Mouse (Mus musculus): Measurements from ENCODE around the gene Atp9a.

Atp9a gene

DNA sequence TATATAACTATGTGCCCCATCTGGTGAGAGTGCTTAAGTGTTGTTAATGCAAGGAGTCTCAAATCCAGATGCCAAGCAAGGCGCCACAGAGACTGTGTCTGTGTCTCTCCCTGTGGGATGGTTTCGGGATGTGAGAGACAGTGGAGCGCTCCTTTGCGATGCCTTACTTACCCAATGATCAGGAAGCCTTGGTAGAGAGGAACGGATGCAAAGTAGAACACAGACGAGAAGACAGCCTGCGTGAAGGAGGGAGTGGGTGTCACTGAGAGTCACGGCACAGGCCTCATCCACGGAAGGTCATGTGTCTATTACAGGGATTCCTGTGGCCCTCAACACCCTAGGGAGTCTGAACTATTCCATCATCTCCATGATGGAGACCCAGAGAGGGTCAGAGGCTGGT lies 101.7 kb downstream of the Atp9a start:
- DNase-seq (ENCODE audit: low spot score) = no peak

DNA sequence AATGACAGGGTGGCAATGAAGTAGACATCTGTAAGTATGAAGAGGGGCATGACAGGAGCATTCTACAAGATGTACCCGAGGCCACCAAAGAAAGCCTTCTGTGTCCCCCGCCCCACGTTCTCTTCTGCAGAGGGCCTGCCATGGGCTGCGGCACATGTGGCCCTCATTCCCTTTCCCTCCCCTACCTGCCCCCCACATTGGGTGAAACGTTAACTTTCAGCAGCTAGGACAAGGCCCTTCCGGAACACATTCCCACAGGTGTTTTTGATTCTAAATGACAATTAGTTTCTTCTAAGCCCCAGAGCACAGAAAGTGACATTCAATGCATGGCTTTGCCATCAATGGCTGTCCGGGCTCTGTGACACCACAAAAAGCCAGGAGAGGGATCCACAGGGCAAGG lies 107.3 kb downstream of the Atp9a start:
- DNase-seq (ENCODE audit: low spot score) = no peak

DNA sequence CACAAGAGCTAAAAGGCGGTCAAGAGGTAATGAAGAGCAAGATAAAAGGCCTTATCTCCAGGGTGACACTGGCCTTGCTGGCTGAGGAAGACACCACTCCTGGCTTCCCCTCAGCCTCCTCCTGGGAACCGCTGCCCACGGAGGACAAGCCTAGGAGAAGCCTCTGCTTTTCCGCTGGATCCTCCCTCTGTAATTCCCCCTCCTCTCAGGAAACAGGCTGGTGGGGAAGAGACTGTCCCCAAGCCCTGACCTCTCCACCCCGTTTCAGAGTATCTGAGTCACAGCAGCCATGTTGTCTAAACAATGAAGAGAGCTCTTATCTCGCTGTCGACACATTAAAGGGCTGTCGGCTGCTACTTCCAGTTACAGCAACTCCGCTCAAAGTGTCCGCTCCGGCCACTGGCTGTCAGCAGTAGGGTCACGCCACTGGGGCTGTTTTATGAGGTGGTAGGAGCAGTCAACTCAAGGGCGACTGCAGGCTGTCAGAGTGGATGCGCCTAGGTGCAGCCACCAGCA lies 108.8 kb downstream of the Atp9a start:
- no peak for DNase-seq (ENCODE audit: low spot score)

DNA sequence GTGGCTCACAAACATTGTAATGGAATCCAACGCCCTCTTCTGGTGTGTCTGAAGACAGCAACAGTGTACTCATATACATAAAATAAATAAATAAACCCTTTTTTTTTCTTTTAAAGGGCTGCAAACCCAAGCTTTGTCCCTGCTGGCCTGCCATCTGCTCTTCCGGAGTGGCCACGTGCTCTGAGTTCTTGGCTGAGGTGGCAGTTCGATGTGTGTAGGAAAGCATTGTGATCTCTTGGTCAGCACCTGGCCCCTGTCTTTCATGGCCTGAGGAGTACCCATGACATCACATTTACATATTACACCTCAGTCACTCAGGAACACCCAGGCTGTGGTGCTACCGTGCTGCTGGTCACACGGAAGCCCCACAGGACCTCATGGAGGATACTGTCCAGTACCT lies 109.7 kb downstream of the Atp9a start:
- no peak for DNase-seq (ENCODE audit: low spot score)

DNA sequence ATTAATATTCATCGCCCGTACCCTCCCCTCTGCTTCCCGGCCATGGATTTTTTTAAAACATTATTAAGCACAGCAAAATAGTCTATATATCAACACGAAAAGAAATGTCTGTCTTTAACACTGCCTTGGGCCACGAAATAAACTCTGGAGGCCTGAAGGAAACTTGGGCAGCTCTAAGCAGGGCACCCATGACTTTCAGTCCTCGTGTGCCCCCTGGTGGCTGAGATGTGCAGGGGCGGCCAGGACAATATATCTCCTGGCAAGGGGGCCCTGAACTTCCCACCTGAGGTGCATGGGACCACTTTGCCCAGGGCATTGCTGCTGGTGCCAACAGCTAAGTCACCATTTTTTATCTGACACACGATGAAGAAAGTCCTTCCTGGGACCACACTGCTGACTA lies 113.4 kb downstream of the Atp9a start:
- DNase-seq (ENCODE audit: low spot score) = peak; percentile 88

DNA sequence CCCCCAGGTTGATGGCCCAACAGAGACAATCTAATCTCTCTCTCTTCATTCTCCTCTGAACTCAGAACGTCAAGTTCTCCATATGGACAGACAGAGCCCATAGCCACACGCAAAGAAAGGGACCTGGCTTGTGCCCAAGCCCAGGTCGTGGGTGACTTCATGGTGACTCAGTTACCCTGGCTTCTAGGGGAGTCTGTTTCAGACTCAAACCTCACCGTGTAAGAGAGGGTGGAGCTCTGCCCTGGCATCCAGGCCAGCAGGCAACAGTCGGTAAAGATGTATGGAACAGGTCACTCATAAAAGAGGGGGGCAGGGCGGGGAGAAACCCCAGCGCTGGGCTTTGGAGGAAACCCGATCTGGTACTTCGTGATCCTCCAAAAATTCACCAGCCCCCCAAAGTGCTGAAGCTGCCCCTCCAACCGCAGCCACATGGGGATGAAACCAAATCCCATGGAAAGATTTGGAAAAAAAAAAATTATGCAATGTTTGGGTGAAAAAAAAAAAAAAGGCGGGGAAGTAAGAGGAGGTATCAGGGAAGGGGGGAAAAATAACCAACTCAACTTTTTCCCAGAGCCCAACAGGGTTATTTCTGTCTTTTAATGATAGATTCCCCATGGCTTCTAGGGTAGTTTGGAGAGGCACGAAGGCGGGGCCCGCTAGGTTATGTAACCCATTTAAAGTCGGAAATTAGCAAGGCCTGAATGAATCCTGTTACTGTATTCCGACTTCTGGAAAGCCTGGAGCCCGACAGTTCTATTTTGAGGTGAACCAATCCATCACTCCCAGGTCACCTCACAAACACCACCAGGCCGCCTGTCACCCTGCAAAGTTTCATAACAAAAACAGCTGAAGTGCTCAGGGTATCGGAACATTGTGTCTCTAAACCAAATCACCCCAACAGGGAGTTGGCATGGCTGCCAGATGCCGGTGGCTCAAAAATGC lies 114.1 kb downstream of the Atp9a start:
- no peak for DNase-seq (ENCODE audit: low spot score)

DNA sequence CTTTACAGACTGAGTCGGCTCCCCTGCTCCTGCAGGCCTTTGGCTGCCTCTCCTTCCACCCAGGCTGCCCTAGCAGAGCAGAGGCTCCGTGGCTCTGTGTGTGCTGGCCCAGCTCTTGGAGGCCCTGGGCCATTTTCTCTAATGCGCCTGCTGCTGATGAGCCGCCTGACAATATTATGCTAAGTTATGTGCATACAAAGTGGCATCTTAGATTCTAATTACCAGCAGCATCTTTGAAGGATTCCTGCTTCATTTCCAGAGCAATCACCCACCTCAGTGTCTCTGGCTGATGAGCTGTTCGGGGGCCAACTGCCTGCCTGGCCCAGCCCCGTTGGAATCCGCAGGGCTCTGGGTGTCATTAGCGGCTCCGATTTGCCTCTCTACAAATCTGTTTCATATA lies 115.8 kb downstream of the Atp9a start:
- no peak for DNase-seq (ENCODE audit: low spot score)

DNA sequence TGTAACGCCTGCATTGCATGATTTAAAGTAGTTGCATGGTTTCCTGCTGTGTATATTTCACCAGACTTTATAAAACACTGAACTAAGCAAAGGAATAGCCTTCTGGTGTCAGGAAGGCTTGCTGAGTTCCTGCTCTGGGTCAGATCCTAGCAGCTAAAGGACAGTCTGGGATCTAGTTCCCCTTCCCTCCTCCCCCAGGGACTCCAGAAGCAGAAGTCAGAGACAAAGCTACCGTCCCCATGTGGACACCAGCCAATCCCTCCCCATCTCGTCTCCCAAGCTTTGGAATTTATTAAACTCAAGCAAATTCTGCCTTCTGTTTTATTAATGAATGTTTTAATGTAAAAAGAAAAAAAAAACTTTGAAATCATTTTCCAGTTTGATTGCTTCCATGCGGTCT lies 117.1 kb downstream of the Atp9a start:
- DNase-seq (ENCODE audit: low spot score) = no peak

DNA sequence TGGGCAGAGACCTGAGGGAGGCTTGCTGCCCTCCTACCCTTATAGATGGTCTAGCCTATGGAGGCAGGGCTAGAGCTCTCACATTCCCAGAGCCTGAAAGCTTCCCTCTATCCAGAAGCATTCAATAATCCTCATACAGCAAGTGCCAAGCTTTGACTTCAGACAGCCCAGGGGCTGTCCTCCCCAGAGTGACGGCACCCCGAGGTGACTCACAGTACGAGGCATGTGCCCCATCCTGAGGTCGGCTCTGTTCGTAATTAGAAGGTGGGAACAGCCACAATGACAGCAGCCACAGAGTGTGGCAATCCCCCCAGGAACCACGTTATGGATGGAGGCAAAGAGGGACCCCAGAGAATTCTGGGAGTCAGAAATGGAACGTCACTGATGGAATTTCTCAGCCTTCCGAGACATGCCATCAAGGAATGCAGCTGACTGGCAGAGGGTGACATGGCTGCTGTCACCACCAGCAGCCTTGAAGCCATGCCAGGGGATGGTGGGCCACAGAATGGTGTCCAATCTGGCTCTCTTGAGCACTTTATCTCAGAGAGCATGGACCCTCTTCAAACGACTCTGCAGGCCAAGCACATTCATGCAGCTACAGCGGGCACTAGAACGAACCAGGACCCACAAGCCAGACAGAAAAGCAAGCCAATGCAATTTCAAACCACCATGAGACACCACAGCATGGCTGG lies 121.0 kb downstream of the Atp9a start:
- no peak for DNase-seq (ENCODE audit: low spot score)

DNA sequence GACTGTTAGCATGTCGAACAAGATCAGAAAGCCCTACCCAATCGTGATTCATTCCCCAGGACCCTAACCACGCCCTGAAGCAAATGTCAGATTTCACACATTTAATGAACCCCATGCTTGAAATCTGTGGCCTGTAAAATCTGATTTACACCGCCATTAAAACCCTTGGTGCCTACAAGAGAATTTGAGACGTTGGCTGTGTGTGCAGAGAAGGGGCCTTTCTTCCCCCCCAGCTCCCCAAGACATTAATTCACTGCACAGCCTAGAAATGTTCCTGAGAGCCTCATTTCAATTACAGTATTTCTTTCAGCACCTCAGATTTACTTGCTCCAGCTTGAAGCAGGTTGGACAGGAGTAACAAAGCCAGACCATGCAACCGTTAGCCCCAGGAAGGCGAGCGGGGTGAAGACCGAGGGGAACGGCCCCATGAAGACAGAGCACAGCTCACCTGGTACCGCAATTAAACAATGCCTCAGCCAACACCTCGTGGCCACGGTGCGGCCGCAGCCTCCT lies 123.9 kb downstream of the Atp9a start:
- DNase-seq (ENCODE audit: low spot score) = no peak

DNA sequence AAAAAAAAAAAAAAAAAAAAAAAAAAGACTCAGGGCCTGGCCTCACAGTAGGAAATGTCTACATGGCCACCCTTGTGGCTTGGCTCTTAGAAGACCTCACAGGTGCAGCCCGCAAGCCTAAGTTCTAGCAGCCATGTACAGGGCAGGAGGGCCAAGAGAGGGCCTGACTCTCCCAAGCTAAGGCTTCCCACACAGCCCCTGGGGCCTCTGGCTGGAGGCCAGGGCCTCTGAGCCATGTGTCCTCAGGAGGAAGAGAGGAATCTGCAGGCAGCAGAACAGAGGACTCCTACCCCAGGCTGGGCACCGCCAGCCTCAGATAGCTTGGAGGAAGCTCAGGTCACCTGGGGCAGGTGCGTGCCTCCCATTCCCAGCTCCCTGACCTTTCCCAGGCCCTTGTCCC lies 127.0 kb downstream of the Atp9a start:
- no peak for DNase-seq (ENCODE audit: low spot score)

DNA sequence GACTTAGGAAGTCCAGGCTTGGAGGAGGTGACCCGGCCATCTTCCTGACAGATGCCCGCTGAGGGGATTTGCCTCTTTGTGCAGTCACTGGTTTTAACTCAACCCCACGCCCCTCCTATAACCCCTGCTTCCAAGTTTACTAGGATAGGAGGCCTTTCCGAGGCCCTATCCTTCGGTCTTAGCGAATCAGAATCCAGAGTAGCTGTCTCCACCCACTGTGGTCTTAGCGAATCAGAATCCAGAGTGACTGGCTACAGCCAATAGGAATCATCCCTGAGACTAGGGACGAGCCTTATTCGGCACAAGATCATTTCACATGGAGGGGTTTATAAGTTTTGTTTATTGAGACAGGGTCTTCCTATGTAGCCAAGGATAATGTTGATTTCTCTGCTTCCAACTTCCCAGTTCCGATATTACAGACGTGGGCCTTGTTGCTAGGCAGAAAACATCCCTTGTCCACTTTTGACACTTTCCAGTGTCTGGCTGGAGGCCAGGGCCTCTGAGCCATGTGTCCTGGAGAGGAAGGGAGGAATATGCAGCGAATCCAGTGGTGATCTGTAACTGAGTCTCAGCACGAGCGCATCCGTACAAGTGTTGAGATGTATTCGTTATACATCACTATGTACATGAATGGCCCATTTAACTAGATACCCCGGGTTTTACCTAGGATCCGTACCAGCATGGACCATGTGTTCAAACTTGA lies 127.9 kb downstream of the Atp9a start:
- no peak for DNase-seq (ENCODE audit: low spot score)

DNA sequence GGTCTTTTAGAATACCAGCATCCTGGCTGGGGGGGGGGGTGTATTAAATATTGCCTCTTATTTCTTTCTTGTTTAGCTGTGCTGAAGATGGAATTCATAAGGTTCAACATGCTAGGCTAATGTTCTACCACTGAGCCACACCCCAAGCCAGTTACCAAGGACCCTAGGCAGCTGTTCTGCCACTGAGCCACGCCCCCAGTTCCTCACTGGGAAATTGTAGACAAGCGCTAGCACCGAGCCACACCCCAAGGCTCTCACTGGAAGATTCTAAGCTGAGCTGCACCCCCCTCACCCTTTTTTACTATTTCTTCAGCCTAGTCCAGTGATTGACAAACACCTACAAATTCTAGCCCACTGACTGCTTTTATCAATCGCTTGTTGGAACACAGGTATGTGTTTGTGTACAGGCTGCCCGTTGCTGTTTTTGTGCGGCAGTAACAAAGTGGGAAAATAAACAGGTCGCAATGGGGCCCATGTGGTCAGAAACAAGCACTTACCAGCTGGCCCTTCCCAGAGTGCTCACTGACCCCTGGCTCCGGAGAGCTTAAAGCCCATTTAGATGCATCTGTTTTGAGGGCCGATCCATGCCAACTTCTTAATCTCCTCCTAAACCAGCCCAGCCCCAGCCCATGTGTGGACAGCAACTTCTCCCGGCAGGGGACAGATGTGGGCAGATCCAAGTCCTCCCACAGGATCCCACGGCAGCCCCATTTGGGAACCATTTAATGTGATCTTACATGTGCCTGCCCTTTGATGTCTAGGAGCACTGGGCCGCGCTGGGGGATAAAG lies 128.9 kb downstream of the Atp9a start:
- no peak for DNase-seq (ENCODE audit: low spot score)

DNA sequence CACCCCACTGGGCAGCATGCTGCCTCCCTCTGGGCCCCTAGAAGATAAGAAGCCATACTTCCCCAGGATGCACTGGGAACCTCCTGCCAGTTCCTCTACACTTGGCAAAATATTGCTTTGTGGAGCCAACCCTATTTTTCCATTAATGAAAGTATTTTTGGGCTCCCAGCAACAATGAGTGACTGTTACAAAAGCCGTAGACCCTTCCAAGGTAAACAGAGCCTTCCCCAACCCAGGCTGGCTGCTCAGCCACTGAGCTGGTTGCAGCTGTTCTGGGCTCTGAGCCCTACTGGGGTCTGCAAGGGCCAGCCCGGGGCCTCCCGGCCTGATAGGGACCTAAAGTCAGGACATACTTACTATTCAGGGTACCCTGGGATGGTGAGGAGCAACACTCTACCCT lies 131.3 kb downstream of the Atp9a start:
- no peak for DNase-seq (ENCODE audit: low spot score)

DNA sequence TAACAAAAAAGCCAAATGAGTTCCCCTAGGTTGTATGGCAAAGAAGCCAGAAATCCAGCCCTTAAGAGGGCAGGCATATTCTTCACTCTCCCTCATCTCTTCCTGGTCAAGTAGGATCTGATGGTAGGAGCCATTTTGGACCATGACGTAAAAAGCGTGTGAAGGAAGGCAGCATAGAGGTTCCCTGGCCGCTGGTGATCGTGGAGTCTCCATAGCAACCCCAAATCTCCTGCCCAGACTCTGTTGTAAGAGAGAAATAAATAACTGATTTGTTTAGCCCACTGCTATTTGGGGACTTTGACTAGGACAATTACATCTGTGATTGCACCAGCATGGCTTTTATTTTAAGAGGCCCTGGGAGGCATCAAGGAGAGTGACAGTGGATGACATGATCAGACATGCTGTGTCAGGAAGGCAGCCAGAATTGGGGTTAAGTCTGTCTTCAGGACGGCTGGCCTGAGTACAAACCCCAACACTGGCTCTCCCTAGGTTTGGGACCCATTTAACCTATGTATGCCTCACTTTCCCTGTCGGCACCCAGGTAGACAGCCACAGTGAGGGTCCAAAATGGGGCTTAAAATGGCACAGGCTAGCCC lies 132.5 kb downstream of the Atp9a start:
- no peak for DNase-seq (ENCODE audit: low spot score)

DNA sequence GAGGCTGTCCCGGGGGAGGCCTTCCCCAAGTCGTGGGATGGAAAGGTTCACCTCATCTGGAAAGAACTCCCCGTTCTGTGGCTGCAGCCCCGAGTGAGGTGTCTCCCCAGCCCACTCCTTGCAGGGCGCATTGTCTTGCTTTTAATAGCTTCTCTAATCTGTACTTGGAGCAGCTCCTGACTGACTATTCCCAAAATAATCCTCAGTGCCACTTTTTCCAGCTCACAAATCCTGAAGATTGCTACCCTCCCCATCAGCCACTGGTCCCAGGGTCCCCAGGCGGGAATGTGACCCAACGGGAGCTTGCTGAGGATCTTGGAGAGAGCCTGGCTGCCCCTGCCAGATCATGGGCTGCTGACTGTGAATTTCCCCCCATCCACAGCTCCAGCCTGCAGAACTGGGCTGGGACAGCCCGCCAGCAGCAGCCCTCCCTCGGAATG lies 134.1 kb downstream of the Atp9a start:
- DNase-seq (ENCODE audit: low spot score) = no peak

DNA sequence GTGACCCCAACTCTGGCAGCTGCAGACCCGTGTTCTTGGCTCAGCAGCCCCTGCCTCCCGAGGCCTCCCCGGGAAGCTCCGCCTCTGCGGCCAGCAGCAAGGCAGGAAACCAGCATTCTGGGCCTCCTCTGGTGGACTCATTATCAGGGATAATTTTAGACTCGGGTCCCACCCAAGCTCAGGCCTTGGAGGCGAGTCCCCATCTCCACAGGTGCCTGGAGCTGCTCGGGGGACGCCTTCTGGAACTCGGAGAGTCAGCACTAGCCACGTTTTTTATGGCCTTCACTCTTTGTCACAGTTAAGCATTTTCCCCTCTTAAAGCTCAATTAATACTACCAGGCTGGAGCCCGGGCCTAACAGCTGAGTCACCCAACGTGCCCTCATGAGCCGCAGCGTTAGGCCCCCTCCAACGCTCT lies 137.5 kb downstream of the Atp9a start:
- no peak for DNase-seq (ENCODE audit: low spot score)

DNA sequence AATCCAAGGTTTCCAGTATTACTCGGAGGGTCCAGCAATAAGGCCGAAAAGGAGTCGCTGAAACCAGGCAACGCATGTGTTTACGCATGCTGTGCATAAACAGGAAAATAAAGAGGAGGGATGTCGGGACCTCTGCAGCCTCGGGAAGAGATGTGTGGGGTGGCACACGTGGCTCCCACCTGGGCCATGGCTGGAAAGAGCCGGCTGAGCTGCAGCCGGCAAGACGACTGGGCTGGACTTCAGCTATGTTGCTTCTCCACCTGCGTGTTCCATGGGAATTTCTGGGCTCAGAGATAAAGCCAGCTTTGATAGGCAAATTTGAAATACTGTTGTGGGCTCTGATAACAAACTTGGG lies 139.8 kb downstream of the Atp9a start:
- no peak for DNase-seq (ENCODE audit: low spot score)

DNA sequence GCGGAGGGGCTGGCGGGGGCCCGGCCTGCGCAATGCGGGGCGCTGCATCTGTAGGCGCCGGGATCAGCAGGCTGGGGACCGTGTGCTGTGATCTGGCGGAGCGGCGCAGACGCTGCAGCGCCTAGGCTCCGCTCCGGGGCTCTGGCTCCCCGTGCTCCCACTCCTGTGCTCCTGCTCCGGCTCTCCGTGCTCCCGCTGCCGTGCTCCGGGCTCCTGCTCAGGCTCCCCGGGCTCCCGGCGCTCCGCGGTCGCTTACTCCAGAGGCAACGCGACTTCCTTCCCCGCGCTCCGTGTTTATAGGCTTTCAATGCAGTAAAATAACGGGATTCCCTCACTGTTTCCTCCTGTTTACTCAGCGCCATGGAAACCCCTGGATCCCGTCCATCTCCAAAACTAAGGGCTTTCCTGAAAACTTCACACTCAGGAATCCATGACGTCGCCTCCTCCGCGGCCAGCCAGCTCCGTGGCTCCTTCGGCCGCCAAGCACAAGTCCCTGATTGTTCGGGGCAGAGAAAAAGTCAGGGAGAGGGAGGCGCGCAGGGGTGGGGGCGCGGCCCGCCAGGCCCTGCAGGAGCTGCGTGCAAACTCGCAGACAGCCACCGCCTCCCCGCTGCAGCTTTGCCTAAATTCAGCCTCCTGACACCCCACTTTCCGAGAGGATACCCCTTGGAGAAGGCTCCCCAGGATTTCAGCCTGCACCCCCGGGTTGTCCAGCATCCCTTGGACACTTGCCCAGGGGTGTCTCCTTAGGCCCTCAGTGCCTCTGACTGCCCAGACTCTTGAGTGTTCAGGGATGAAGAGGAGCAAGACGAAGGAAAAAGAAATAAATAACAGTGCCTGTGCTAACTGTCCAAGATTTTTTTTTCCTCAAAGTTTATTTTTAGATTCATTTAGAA lies 140.5 kb downstream of the Atp9a start, which contains the start of gene Nfatc2:
Nfatc2 (minus strand) TSS at position 167 of the 896 bp plus-strand sequence.
- peak; percentile 64 for DNase-seq (ENCODE audit: low spot score)

Data from urinary bladder, postnatal 25 days (tissue).